Mouse (Mus musculus) lung, adult 2 months (tissue): ENCODE results near the gene Dap. TPM values are rescaled to one million over a fixed set of nuclear protein-coding genes. Genes with fewer than 3 reads are reported as not detected.

Experiments used
- DNase-seq: peaks from one replicate; pipeline ENCODE4 v3.0.0; 2022
- H3K4me1 ChIP-seq: fragments of 200-500 bp; 2 replicates; pipeline ENCODE4 v1.6.1; 2011; ENCODE audit warnings: low read length; ENCODE audit not compliant: control insufficient read depth, insufficient read depth
- H3K4me3 ChIP-seq: fragments of 200-500 bp; replicated peaks from 2 replicates; pipeline ENCODE3; 2011; ENCODE audit warnings: low read depth, mild to moderate bottlenecking, control low read depth, low read length; ENCODE audit errors: extremely low read depth
- CTCF ChIP-seq: fragments of 200-500 bp; IDR thresholded peaks from 2 replicates; pipeline ENCODE4 v1.5.1; 2011; ENCODE audit warnings: mild to moderate bottlenecking, low read length, control low read depth; ENCODE audit not compliant: insufficient read depth
- POLR2A ChIP-seq: fragments of 200-500 bp; IDR thresholded peaks from 2 replicates; pipeline ENCODE4 v1.6.1; 2011; ENCODE audit warnings: low read depth, mild to moderate bottlenecking, control low read depth, low read length, borderline replicate concordance; ENCODE audit errors: extremely low read depth
- WGBS: fragments of 180-500 bp; shearing (Covaris S2); methylation state at CpG from one replicate; pipeline ENCODE4 v1.1.7; 2018; 5-methylcytosine and 5-hydroxymethylcytosine counted together
- polyA plus RNA-seq: library from polyadenylated mRNA; depleted of rRNA; stranded (reverse); fragments of >200 nt; gene quantifications from 2 replicates; pipeline ENCODE4 v1.2.3, GENCODE M21; 2012; rRNA removed

Gene Dap
- polyA plus RNA-seq: 54.3 and 63.0 TPM in 2 replicates

GRCm38 (mm10) chr15:31224135-31224761 is at the start of gene Dap:
Gene Dap (plus strand): TSS chr15:31224314.
- peak within 1 kb of the TSS; percentile 80 for H3K4me3 ChIP-seq
- peak; percentile 94 for DNase-seq
- no peaks in the 10 kb centered on the region for H3K4me1 ChIP-seq
- under 1% methylated on average over 67 of the region's 67 CpGs for WGBS
- TF ChIP-seq POLR2A (peak; percentile 28; the same call in 1 of the 2 replicates), CTCF (no peak)

- WGBS: 48% methylated on average over 8 of the region's 8 CpGs
- no peak for DNase-seq
- TF ChIP-seq CTCF (no peak), POLR2A (no peak)
- no peaks in the 10 kb centered on the region for H3K4me1 ChIP-seq
- H3K4me3 ChIP-seq: no peak overlapping the region
These were observed 47.5 kb upstream of the Dap start for GRCm38 (mm10) chr15:31176566-31176965.

- no peak for DNase-seq
- TF ChIP-seq CTCF (no peak), POLR2A (no peak)
- Histone ChIP-seq H3K4me1 (no peaks in the 10 kb centered on the region), H3K4me3 (no peak overlapping the region)
- WGBS: 56% methylated on average over 12 of the region's 12 CpGs
These were observed 39.3 kb upstream of the Dap start for GRCm38 (mm10) chr15:31184651-31185443.

- no peak for DNase-seq
- 76% methylated on average over 5 of the region's 5 CpGs for WGBS
- no peak overlapping the region for H3K4me3 ChIP-seq
- TF ChIP-seq POLR2A (no peak), CTCF (no peak)
- no peaks in the 10 kb centered on the region for H3K4me1 ChIP-seq
These were observed 38.6 kb upstream of the Dap start for GRCm38 (mm10) chr15:31185506-31185905.

GRCm38 (mm10) chr15:31186371-31186901 is 37.7 kb upstream of the Dap start:
- WGBS: 66% methylated on average over 6 of the region's 6 CpGs
- TF ChIP-seq POLR2A (no peak), CTCF (no peak)
- no peak for DNase-seq

GRCm38 (mm10) chr15:31192563-31192962 is 31.6 kb upstream of the Dap start:
- Histone ChIP-seq H3K4me1 (no peaks in the 10 kb centered on the region), H3K4me3 (no peak overlapping the region)
- TF ChIP-seq CTCF (no peak), POLR2A (no peak)
- 100% methylated on average over 1 of the region's 1 CpGs for WGBS
- no peak for DNase-seq

More at GRCm38 (mm10) chr15:31186371-31186901, 37.7 kb upstream of the Dap start:
- H3K4me1 ChIP-seq: no peaks in the 10 kb centered on the region
- H3K4me3 ChIP-seq: no peak overlapping the region

GRCm38 (mm10) chr15:31195776-31196175 is 28.3 kb upstream of the Dap start:
- TF ChIP-seq POLR2A (no peak), CTCF (no peak)
- H3K4me1 ChIP-seq: no peaks in the 10 kb centered on the region
- 53% methylated on average over 6 of the region's 6 CpGs for WGBS

GRCm38 (mm10) chr15:31207346-31208093 is 16.6 kb upstream of the Dap start:
- Histone ChIP-seq H3K4me3 (no peak overlapping the region), H3K4me1 (peaks cover 8% of the 10 kb centered on the region)
- no peak for DNase-seq
- WGBS: 74% methylated on average over 9 of the region's 9 CpGs
- TF ChIP-seq POLR2A: no peak
- no peak for TF ChIP-seq CTCF

More at GRCm38 (mm10) chr15:31195776-31196175, 28.3 kb upstream of the Dap start:
- no peak overlapping the region for H3K4me3 ChIP-seq
- DNase-seq: no peak

GRCm38 (mm10) chr15:31211910-31212309 is 12.2 kb upstream of the Dap start:
- H3K4me3 ChIP-seq: no peak overlapping the region
- DNase-seq: peak; percentile 30
- peaks cover 8% of the 10 kb centered on the region for H3K4me1 ChIP-seq
- TF ChIP-seq POLR2A: no peak
- no peak for TF ChIP-seq CTCF
- 36% methylated on average over 7 of the region's 7 CpGs for WGBS
